Mouse (Mus musculus) B cell, adult 2 months (primary cell): Measurements from ENCODE around the gene Itgal.
A peak's percentile ranks its signal among the peaks of the same experiment; 100 is the strongest.
"Not testable (repeated sequence)": the region's sequence is repeated elsewhere in the genome, so short reads cannot be mapped to it uniquely, and the experiment has no call there.

Experiments
- DNase-seq, 2 experiments: peaks; one replicate each; pipeline ENCODE4 v3.0.0; 2022

Itgal gene

GRCm38 (mm10) chr7:127280092-127280491 is 16.0 kb upstream of the Itgal start:
- DNase-seq, result no peak

- DNase-seq, result no peak
Observed at GRCm38 (mm10) chr7:127281114-127281513, 14.9 kb upstream of the Itgal start.

- no peak for DNase-seq
Observed at GRCm38 (mm10) chr7:127282190-127282589, 13.9 kb upstream of the Itgal start.

- DNase-seq, result peak in 1 of 2 experiments; percentile 13
Observed at GRCm38 (mm10) chr7:127285154-127285553, 10.9 kb upstream of the Itgal start.

GRCm38 (mm10) chr7:127287940-127288339 is 8.1 kb upstream of the Itgal start:
- peak in 1 of 2 experiments; percentile 22 for DNase-seq

GRCm38 (mm10) chr7:127289306-127289705 is 6.8 kb upstream of the Itgal start:
- peak; percentile 28 to 39 for DNase-seq

- peak; percentile 38 to 52 for DNase-seq
Observed at GRCm38 (mm10) chr7:127290142-127290541, 5.9 kb upstream of the Itgal start.

GRCm38 (mm10) chr7:127296786-127297555 is 911 bp downstream of the Itgal start:
- no peak for DNase-seq

GRCm38 (mm10) chr7:127297586-127298193 is 1.6 kb downstream of the Itgal start:
- no peak for DNase-seq

- DNase-seq, result no peak
Observed at GRCm38 (mm10) chr7:127308431-127308830, 12.4 kb downstream of the Itgal start.

GRCm38 (mm10) chr7:127308887-127309286 is 12.8 kb downstream of the Itgal start:
- DNase-seq, result peak; percentile 59 to 68

GRCm38 (mm10) chr7:127309951-127310350 is 13.9 kb downstream of the Itgal start:
- no peak for DNase-seq

GRCm38 (mm10) chr7:127313912-127314311 is 17.9 kb downstream of the Itgal start:
- DNase-seq, result no peak

- no peak for DNase-seq
Observed at GRCm38 (mm10) chr7:127321106-127321505, 25.0 kb downstream of the Itgal start.

- DNase-seq, result peak; percentile 17 to 25
Observed at GRCm38 (mm10) chr7:127322085-127322484, 26.0 kb downstream of the Itgal start.

- no peak for DNase-seq
Observed at GRCm38 (mm10) chr7:127324944-127325343, 28.9 kb downstream of the Itgal start.

- DNase-seq, result no peak
Observed at GRCm38 (mm10) chr7:127325550-127325949, 29.5 kb downstream of the Itgal start.

- DNase-seq, result no peak
Observed at GRCm38 (mm10) chr7:127326685-127327084, 30.6 kb downstream of the Itgal start.

- no peak for DNase-seq
Observed at GRCm38 (mm10) chr7:127333240-127333639, 37.2 kb downstream of the Itgal start.

GRCm38 (mm10) chr7:127335604-127336003 is 39.5 kb downstream of the Itgal start:
- no peak for DNase-seq

GRCm38 (mm10) chr7:127337636-127338035 is 41.6 kb downstream of the Itgal start:
- DNase-seq, result no peak

GRCm38 (mm10) chr7:127341356-127341755 is 45.3 kb downstream of the Itgal start:
- DNase-seq, result no peak

GRCm38 (mm10) chr7:127341861-127342260 is 45.8 kb downstream of the Itgal start:
- not testable (repeated sequence) for DNase-seq

- peak; percentile 27 to 38 for DNase-seq
Observed at GRCm38 (mm10) chr7:127342332-127342731, 46.3 kb downstream of the Itgal start.
